Mouse (Mus musculus): ENCODE measurements at regions not wholly inside any gene's neighbourhood (a gene's known extent, or its start where the extent isn't known, plus 50 kb on each side); places are given as distances from the start of the nearest gene placed in this dataset.

DNA sequence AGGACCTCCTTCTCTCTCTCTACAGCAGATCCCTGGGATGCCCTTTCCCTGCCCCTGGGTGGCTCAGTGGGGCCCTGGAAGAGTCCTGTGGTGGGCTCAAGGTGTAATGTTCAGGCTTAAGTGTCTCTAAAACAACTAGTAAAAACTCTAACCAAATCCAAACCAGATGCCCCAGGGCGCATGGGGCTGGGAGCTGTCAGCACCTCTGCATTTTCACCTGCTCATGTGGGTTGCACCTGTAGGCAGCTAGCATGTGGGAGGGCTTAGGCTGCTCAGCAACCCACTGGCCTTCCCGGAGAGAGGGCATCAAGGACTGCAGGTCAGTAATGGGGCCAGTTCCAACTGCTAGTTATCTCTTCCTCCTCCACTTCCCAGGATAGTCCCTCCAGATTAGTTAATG lies 104.8 kb upstream of the Gm12830 start:
- DNase-seq (ENCODE audit: low spot score in 2 of 2): no peak

GRCm38 (mm10) chr4:114720696-114721095 lies 100.8 kb upstream of the Gm12830 start:
- no peak for DNase-seq (ENCODE audit: low spot score in 2 of 2)

- DNase-seq (ENCODE audit: low spot score in 2 of 2): no peak
Measured at GRCm38 (mm10) chr4:114721386-114721785, 100.1 kb upstream of the Gm12830 start.

DNA sequence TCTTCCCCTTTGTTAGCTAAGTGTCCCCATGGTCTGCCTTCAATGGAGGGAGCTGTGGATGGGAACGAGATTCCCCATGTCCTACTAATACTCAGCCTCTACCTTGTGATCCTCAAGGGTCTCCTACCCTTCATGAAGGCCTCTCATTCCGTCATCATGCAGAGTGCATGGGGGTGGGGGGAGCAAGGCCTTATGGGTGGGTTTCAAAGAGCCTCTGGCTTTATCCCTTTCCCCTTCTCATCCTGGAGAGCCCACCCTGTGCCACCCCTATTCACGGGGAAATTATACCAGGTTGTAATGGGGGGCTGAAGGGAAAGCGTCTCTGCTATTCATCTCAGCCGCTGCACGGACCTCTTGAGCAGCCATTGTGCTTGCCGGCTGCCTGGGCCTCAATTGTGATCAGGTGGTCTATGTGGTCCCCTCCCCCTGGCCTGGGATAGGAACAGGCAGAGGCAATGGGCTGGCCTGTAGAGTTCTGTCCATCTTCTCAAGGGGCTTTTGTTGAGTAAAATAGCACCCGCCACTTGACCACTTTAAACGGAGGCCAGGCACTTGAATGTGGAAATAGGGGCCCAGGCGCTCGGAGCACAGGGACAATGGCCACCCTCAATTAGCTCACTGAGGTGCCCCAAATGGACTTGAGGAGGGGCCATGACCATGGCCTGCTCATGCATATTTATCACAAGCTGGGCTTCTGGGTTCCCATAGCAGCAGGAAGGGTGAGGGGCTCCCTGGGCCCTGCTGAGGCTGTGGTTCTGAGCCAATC lies 93.1 kb upstream of the Gm12830 start:
- DNase-seq (ENCODE audit: low spot score in 2 of 2): no peak

DNA sequence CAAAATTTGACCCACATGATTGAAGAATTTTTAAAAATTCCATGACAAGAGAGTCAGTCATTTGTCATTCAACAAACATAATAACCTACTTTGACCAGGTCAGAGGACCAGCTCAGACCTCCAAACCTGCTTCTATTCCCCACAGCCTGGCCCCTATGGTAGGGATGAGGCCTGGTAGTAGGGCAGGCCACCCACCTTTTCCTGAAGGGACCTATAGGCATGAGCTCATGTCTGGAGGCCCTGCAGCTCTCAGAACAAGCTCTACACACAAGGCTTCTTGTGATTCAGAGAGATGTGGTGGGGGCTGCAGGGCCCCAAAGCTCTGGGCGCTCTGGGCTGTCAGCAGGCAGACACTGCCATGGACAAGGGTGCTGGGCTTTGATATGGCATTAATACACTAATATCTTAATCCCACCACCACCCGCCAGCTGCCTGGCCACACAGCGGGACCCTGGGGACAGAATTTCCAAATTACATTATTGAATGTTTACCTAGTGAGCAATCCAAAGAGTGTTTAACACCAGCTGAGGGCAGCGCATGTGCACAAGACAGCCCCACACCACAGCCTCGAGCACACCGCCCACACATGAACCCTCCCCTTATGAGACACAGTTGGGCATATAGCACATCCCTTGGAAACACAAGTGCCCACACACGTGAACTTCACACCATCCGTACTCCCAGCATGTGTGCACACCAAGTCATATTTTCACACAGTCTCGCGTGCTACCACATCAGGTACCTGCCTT lies 88.1 kb upstream of the Gm12830 start:
- no peak for DNase-seq (ENCODE audit: low spot score in 2 of 2)

- no peak for DNase-seq (ENCODE audit: low spot score in 2 of 2)
Measured at GRCm38 (mm10) chr4:114738903-114739667, 82.4 kb upstream of the Gm12830 start.

GRCm38 (mm10) chr4:114748131-114748530 lies 73.4 kb upstream of the Gm12830 start:
- no peak for DNase-seq (ENCODE audit: low spot score in 2 of 2)

DNA sequence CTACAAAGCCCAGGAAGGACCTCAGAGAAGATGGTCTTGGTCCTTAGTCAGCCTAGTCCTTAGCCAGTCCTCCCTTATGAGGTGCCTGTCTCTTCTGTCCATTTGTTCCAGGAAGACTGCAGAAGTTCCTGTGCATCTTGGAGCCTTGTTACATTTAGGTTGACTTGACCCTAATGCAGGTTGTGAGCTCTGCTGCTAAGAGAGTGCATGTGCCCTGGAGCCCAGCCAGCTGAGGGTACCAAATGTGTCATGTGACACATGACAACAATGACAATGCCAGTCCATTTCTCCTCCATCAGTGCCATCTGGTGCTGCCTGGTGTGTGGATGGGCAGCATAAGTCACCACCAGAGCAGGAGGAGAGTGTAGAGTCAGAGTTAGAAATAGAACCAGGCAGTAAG lies 61.7 kb upstream of the Gm12830 start:
- no peak for DNase-seq (ENCODE audit: low spot score in 2 of 2)

DNA sequence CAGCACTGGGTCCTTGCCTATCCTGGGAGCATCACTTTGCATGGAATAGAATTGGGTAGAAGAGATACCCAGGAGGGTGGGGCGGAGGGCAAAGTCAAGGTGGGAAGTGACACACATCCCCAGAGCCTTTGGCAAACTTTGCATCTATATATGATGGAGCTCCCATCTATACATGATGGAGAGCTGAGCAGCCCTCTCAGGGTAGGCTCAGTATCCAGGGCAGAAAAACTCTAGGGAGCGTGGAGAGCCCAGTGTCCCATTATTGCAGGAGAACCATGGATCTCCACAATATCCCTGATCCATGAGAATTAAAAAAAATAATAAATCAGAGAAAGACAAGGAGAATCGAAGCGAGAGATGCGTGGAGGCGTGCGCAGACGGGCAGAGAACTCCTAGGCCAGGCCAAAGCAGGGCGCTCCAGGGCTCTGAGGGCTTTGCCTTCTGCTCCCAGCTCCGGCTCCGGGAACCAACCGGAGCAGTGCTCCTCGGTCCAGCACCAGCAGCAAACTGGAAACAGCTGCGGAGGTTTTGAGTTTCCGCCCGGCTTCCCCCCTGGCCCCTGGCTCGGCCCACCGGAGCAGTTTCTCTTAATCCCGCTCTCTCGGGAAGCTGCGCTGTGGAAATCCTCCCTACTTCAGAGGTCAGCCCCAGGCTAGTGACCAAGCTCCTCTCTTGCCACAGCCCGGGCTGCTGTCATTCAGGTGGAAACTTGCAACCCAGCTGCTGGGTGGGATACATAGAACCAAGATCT lies 54.7 kb upstream of the Gm12830 start:
- DNase-seq (ENCODE audit: low spot score in 2 of 2): no peak

Data from frontal cortex, postnatal 14 days (tissue).